Mouse (Mus musculus) thymus, adult 2 months (tissue): ENCODE results near the gene Zfp346.

Source experiments
- CTCF ChIP-seq: fragments of 200-500 bp; IDR thresholded peaks from 2 replicates; pipeline ENCODE4 v1.5.1; 2012; ENCODE audit warnings: mild to moderate bottlenecking, control low read depth, low read length, moderate library complexity, borderline replicate concordance; ENCODE audit not compliant: control insufficient read depth, poor library complexity, insufficient read depth; ENCODE audit errors: extremely low read depth
- POLR2A ChIP-seq: fragments of 200-500 bp; IDR thresholded peaks from 2 replicates; pipeline ENCODE4 v1.6.1; 2012; ENCODE audit warnings: mild to moderate bottlenecking, low read length, control low read depth, moderate library complexity; ENCODE audit not compliant: control insufficient read depth, poor library complexity, insufficient read depth; ENCODE audit errors: extremely low read depth

DNA sequence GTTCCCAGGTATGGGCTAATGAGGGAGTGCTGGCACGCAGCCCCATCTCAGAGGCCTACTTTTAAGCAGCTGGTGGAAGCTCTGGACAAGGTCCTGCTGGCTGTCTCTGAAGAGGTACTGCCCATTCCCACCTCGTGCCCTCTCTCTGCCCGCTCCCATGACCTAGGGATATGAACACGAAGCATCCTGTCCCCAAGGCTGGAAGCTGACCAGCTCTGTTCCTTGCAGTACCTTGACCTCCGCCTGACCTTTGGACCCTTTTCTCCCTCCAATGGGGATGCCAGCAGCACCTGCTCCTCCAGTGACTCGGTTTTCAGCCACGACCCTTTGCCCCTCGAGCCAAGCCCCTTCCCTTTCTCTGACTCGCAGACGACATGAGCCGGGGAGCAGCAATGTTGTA is 62.7 kb downstream of the Zfp346 start:
- TF ChIP-seq CTCF (no peak), POLR2A (no peak)
